Mouse (Mus musculus) ES-CJ7 (cell line): Measurements from ENCODE around the gene Hdac9.
A peak's percentile ranks its signal among the peaks of the same experiment; 100 is the strongest.

Experiments
- DNase-seq: peaks from one replicate; pipeline ENCODE4 v3.0.0; 2011; ENCODE audit warnings: low read depth, low spot score

The Hdac9 gene

DNA sequence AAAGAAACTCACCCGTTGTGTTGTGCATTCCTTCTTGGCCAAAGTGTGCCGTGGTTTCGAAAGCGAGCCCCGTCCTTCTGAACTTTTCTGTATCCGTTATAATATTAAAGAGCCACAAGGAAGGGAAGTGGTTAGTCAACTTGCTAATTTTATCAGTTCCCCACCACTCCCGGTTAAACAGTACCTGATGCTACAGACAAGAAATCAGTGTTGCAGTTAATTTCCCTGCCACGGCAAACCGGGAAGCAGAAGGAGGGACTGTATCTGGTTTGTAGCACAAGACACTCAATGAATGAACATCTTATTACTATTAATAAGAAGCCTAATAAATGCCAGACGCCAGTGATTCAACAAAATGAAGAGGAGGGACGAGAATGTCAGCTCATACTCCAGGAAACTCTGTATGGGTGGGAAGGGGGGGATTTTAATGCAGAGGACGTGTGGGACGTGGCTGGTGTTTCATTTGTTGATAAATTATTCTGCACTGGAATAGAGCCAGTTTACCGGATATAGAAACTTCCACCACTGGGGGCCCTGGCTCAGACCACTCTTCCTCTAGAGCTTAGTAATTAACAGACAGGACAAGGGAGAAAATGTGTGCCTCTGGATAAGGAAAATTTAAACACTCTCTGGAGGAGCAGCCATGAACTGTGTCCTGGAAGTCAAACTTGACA is 202.5 kb downstream of the Hdac9 start:
- no peak for DNase-seq

- no peak for DNase-seq
Measured at GRCm38 (mm10) chr12:34697981-34698380, 218.9 kb downstream of the Hdac9 start.

- no peak for DNase-seq
Measured at GRCm38 (mm10) chr12:34696736-34697135, 220.2 kb downstream of the Hdac9 start.

GRCm38 (mm10) chr12:34688941-34689340 is 228.0 kb downstream of the Hdac9 start:
- no peak for DNase-seq

DNA sequence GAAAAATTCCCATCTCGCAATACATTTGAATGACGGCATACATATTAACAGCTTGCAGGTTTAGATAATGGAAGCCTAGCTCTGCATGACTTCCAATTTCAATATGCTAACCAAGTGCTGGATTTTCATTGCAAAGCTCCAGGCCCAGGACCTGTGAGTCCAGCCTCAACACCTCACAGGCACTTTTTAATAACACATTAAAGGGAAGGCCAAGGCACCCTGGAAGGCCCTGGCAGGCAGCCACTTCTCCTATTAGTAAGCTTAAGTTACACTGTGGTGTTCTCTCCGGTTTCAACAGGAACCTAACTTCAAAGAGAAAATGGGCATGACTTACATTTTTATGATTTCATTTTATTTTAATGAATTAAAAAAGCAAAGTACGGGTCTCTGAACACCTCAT is 233.5 kb downstream of the Hdac9 start:
- DNase-seq: no peak

DNA sequence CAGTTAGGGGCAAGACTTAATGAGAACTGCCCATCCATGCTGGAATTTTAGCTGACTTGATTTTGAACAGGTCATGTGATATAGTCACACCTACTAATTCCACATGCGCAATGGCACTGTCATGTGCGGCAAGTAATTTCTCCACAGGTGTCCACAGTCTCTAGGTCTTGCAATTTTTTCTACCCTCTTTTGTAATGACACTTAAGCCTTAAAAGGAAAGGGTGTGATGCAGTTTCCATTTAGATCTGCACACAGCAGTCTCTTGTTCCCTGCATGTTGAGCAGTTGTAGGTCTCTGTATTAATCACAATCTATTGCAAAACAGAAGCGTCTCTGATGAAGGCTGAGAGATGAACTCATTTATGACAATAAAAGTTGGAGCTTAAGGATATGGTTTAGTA is 234.2 kb downstream of the Hdac9 start:
- DNase-seq: no peak

DNA sequence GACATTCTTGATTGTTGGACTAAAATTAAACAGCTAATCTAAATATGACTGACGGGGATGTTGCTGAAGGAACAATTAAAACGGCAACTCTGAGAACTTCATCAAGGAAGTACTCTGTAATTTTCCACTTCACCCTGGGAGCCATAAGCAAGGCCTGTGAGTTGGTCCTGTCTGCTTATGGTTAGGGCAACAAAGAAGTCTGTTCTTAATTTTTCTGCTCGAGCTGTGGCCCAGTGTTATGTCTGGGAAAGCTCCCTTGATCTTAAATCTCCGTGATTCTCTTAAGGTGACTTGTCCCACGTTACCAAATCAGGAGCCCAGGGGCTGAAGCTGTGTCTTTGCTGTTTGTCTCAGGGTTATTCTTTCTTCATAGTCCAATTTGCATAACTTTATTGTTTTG is 236.3 kb downstream of the Hdac9 start:
- no peak for DNase-seq

GRCm38 (mm10) chr12:34677110-34677509 is 239.8 kb downstream of the Hdac9 start:
- DNase-seq: no peak

DNA sequence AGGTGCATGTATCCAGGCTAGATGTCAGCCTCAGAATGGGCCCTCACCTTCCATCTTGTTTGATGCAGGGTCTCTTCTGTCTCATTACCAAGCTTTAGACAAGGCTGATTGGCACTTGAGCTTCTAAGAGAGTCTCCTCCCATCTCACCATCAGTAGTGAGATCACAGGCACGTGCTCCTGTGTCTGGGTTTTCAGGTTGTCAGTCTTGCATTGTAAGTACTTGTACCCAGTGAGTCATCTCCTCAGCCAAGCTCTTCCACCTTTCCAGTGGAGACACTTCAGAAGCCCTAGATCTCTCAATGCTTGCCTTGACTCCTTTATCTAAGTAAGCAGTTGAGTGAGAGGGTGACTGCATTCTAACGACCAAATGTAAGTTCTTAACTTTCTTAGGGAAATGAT is 242.7 kb downstream of the Hdac9 start:
- DNase-seq: no peak

DNA sequence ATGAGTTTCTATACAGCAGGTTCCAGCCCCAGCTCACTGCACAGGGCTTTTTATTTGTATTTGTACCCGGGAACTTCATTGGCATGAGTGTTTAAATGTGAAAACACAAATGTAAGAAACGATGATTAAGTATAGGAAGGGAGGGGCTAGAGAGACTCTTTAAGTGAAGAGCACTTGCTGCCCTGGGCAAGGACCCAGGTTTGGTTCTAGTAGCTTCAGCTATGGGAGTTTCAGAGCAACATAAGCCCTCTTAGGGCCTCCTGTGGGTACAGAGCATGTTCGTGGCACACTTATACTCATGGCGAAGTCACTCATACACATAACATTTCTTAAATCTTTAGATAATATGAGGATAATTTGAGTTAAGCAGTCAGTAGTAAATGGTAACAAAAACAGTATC is 243.4 kb downstream of the Hdac9 start:
- no peak for DNase-seq

DNA sequence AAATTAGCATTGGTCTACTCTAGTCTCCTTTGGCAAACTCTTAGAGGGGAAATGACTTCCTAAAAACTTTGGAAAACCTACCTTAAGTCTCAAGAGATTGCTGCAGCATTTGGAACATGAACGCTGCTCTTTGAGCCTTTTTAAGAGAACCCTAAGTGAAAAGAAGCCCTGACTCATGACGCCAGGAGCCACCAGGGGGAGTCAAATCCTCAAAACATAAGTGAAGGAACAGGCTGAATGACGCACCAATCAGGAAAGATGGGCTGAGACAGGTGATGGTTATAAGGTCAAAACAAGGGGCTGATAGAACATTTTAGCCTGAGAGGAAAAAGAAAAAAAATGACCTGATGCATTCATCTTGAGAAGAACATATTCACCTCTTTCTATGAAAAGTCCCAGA is 252.1 kb downstream of the Hdac9 start:
- peak; percentile 70 for DNase-seq

DNA sequence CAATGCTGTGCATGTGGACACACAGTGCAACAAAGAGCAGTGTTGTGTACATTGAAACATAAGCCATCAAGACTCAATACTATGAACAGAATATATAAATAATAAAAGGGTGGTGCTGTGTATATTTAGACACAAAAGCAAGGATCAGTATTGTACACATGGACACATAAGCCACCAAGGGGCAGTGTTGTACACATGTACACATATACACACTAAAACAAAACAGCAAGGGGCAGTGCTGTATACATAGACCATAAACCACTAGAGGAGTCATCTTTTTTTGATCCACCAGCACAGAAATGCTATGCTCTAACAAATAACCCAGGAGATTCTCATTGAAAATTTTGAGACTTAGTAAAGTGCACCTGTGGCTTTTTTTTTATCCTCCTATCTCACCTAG is 255.5 kb downstream of the Hdac9 start:
- DNase-seq: no peak

DNA sequence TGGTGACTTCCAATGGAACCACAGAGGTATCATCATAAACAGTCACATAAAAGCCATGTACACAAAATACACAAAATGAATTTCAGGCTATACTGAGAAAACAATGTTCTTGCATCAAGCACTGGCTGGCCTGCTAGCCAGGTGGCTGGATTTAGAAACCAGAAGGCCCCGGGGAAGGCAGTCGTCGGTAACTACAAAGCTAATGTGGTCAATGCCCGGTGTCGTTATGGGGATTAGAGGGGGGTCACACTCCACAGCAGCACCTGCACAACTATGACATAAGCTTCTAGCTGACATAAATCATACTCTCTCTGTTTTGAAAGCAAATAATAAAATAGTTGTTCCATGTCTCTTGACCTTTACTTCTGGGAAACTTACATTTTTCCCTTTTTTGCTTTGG is 256.9 kb downstream of the Hdac9 start:
- DNase-seq: no peak

- DNase-seq: no peak
Measured at GRCm38 (mm10) chr12:34658568-34658967, 258.3 kb downstream of the Hdac9 start.

DNA sequence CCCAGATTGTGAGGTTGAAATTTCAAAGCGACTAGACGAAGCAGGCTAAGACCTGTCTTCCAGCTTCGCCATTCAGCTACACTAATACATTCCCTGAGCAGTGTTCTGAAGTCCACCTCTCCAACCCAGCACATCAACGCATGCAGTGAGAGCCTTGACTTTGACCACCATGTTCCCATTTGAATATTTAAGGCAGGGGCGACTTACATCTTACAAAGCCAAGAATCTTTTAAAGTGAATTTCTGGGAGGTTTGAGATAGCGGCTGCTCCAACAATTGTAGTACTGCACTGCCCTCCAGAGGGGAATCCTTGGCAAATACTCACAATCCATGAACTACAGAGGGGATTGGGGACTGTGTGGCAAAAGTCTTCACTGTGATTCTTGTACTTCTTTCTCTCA is 258.8 kb downstream of the Hdac9 start:
- DNase-seq: peak; percentile 31

- DNase-seq: no peak
Measured at GRCm38 (mm10) chr12:34653615-34654014, 263.3 kb downstream of the Hdac9 start.

DNA sequence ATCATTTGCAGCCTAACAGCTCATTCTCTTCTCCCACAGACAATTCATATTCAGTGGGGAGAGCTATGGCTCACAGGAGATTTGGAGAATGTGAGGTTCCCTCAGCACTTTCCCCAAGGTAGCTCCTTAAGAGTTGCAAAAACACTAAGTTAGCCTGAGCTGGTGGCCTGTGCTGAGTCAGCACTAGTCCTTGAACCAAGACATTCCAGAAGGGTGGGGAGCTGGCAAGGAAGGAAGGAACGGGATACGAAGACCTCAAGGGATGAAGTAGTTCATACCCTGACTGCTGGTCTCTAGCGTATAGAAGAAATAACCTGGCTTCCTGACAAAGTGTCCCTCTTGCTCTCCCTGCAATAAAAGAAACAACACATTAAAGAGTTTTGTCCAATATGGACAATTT is 268.1 kb downstream of the Hdac9 start:
- no peak for DNase-seq

- no peak for DNase-seq
Measured at GRCm38 (mm10) chr12:34641705-34642259, 275.1 kb downstream of the Hdac9 start.

- no peak for DNase-seq
Measured at GRCm38 (mm10) chr12:34637238-34638124, 279.4 kb downstream of the Hdac9 start.

GRCm38 (mm10) chr12:34619101-34619500 is 297.8 kb downstream of the Hdac9 start:
- no peak for DNase-seq

- DNase-seq: no peak
Measured at GRCm38 (mm10) chr12:34618321-34618720, 298.6 kb downstream of the Hdac9 start.

GRCm38 (mm10) chr12:34617836-34618235 is 299.1 kb downstream of the Hdac9 start:
- no peak for DNase-seq

DNA sequence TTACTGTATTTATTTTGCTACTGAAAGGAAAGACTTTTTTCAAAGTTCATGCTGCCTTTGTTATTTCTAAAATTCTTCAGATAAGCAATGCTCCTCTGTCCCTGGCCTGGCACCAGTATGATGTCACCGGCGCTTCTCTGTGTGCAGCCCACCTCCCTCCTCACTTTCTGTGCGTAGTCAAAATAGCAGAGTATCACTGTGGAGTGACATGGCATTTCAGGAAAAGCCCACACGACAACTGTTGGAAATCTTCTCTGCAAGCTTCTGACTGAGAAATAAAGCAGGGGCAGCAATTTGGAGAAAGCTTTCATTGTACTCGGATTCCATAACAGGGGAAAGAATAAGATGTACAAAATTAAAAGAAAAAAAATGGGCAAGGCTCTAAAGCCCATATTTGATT is 302.1 kb downstream of the Hdac9 start:
- no peak for DNase-seq
